Mouse (Mus musculus): ENCODE results near the gene Wnk1. TPM values are rescaled to one million over a fixed set of nuclear protein-coding genes. Genes with fewer than 3 reads are reported as not detected.
"Not testable (repeated sequence)": the region's sequence is repeated elsewhere in the genome, so short reads cannot be mapped to it uniquely, and the experiment has no call there.

Gene Wnk1
- total RNA-seq (2021) = 100 to 1,000 TPM; 266 to 271 TPM
- long read RNA-seq, experiment 1, partial matches to known transcripts = 1 of 17 reads
- long read RNA-seq, experiment 1, other reads (novel, unspliced or antisense) = 15 of 17 reads
- long read RNA-seq, experiment 2, partial matches to known transcripts = 2 of 32 reads
- long read RNA-seq, experiment 2, other reads (novel, unspliced or antisense) = 30 of 32 reads

DNA sequence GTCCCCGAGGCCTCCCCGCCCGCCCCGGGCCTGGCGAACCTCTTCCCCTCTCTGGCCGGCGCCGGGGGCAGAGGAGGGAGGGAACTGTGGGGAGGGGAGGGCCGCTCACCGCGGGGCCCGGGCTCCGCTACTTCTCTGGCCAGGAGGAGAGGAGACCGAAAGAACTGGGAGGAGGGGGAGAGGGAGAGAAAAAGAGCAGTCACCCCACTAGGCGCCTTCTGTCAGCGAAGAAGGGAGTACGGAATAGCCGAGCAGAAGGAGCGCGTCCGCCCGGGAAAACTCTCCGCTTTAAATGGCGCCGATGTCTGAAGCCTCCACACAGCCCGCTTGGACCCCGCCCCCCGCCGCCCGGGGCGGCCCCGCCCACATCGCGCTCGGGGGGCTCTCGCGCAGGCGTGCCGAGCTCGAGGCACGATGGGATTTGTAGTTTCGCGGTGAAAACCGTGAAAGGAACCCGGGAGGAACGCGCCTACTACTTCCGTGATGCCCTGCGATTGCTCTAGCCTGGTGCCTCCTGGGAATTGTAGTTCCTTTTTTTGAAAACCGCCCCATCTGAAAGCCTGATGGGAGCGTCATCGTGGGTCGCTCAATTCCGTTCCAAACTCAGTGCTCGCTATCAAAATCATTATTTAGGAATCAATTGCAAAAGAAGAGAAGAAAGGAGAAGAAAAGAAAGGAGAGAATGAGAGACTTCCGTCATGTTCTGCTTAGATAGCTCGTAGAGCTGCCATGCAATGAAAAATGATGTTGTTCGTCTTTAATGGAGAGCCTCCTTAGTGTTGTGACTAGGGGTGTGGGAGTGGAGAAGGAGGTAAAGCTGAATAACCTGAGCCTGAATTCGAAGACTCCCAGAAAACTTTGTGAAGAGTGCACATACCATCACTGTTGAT lies at the start of gene Wnk1:
Wnk1 (minus strand) TSS at position 307 of the 890 bp plus-strand sequence.
- DNase-seq (ENCODE audit: low spot score in 2 of 2) = peak; percentile 95 to 96

DNA sequence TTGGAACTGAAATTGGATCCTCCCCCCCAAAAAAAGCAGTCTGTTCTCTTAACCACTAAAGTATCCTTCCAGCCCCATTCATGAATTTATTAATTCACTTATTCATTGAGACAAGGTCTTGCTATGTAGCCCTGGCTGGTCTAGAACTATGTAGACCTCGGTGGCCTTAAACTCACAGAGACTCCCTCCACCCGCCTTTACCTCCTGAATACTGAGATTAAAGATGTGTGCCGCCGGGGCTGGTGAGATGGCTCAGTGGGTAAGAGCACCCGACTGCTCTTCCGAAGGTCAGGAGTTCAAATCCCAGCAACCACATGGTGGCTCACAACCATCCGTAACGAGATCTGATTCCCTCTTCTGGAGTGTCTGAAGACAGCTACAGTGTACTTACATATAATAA lies 48.6 kb upstream of the Wnk1 start:
- DNase-seq (ENCODE audit: low spot score in 2 of 2) = not testable (repeated sequence)

DNA sequence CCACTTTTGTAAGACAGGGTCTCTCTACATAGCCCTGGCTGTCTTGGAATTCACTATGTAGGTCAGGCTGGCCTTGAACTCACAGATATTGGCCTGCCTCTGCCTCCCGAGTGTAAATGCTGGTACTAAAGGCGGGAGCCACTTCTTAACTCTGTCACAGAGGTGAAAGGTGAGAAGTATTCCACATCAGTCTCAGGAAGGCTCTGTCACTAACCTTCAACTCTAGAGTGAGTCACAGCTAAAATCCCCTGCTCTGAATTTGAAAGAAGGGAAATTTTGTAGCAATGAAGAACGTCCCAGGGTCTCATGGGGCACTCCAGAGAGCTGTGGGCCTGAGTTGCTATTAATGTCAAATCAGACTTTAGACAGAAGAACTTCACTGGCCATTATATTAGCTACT lies 47.4 kb upstream of the Wnk1 start:
- DNase-seq (ENCODE audit: low spot score in 2 of 2) = no peak

DNA sequence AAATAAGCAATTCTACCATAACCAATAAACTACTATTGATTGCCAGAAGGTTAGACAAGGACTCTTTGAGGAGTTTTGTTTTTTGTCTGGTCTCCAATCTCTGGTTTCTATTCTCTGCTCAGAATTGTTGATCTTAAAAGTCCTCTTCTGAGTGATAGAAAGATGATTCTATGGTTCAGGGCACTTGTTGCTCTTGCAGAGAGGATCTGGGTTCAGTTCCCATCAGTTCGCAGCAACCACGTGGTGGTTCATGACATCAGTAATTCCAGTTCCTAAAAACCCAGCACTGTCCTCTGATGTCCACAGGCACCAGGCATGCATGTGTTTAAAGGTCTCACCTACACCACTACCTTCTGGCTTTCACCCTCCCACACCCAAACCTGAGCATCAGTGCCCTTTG lies 46.5 kb upstream of the Wnk1 start:
- no peak for DNase-seq (ENCODE audit: low spot score in 2 of 2)

DNA sequence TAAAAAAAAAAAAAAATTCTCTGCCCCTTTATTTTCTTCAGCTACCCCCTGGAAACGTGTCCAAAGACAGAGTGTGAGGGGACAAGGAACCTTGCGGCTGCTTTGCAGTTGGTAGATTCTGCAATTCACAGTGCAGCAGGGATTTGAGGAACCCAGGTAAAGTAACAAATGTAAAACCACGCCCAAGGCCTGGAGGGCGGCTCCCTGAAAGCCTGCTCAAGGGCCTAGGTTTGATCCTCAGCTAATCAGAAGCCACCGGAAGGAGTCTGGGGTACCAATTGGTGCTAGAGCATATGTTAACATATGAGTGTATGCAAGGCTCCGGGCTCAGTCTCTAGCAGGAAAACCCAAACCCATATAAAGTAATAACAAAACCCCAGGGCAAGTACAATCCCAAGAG lies 45.0 kb upstream of the Wnk1 start:
- no peak for DNase-seq (ENCODE audit: low spot score in 2 of 2)

DNA sequence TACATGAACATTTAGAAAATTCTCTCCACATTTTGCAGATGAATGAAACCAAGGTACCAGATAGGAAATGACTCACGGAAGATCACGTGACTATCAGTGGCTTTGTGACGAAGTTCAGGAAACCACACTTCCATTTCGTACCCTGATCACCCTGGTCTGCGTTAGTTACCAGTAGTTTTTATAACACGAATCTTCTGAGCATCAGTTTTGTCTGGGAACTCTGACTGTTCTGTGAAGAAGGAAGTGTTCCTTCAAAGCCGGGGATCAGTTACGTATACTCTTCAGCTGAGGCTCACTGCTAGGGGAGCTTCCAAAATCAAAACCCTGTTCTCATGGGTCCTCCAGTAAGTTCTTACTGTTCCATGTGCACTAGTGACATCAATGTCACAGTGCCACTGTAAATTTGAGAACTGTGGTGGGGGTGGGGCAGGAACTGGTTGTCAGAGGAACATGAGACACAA lies 44.5 kb upstream of the Wnk1 start:
- no peak for DNase-seq (ENCODE audit: low spot score in 2 of 2)

DNA sequence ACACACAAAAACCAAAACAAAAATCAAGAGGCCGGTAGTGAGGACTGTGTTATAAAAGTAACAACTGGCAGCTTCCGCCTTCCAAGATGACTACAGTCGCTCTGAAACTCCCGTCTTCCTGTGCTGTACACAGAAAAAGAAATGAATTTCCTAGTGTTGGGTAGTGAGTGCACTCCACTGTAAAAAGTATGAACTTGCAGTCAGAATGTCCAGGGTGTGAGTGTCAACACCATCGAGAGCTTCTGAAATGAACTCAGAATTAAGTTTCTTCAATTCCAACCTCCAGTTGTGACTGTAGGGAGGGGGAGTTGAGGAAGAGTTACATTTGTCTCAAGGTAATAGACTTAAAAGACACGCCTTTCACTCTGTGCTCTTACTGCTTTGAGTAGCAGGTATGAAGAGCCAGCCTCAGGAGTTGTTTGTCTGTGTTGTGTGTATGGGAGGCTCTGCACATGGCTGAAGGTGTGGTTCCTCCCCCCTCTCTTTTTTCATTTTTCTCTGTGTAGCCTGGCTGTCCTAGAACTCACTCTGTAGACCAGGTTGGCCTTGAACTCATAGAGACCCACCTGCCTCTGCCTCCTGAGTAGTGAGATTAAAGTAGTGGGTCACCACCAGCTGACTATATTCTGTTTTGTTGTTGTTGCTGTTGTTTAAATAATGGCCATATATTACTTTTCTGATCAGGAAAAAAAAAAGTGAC lies 43.9 kb upstream of the Wnk1 start:
- no peak for DNase-seq (ENCODE audit: low spot score in 2 of 2)

DNA sequence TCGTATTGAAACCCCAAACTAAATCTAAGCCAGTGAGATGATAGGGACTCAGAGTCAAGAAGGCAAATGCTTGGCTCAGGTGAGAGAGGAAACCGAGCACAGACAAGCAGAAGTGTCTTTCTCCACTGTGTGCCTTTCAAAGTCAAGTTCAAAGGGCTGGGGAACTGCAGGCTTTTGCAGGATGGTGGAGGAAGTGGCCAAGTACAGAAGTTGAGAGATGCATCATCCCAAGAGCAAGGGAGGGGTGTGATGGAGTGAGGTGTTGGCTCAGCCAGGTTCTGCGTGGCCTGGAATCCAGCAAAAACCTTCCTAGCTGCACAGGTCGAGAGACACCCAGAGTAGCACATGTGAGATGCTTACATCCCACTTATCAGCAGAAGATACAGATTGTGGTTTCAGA lies 43.0 kb upstream of the Wnk1 start:
- DNase-seq (ENCODE audit: low spot score in 2 of 2) = no peak

DNA sequence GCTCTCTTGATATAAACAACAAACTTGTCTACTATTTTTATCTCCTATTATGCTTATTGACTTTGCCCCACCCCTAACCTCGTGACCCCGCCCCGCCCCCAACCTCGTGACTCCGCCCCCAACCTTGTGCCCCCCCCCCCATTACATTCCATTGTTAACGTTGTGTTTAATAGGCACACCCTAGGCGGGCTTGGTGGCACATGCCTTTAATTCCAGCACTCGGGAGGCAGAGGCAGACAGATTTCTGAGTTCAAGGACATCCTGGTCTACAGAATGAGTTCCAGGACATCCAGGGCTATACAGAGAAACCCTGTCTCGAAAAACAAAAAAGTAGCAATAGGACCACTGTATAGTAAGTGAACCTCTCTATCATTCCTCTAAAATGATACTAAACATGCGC lies 41.1 kb upstream of the Wnk1 start:
- DNase-seq (ENCODE audit: low spot score in 2 of 2) = no peak

DNA sequence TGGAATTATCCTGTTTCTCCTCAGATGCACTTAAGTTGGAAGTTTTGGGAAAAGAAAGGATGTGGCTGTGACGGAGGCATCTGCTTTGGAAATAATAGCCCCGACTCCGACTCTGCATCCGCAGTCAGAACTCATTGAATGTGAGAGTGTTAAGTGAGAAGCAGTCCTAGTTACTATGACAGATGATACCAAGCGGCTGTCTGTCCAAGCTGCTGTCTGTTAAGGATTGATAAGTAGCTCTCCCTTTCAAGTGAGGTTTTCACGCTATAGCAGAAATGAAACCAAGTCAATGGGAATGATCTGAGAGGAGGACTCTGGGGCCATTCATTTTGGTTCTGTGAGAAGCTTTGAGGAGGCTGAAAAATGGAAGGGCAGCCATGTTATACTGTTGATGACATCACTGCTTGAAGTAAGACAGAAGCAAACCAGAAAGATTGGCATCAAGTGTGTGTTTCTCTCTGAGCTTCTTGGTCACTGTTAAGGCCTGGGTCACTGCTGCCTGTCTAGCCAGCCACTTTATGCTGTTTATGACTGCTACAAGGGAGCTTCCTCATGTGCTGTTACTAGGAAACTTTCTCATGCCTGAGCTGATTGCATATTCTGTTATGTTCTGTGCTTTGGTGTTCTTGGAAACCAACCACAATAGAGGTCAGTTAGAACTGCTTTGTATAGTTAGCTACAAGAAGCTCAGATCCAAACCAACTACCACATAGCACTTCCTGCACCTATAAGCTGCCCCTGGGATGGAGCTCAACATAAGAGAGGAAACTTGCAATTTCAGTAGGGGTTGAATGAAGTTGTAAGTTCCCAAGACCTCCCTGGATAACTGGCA lies 38.4 kb upstream of the Wnk1 start:
- DNase-seq (ENCODE audit: low spot score in 2 of 2) = no peak

DNA sequence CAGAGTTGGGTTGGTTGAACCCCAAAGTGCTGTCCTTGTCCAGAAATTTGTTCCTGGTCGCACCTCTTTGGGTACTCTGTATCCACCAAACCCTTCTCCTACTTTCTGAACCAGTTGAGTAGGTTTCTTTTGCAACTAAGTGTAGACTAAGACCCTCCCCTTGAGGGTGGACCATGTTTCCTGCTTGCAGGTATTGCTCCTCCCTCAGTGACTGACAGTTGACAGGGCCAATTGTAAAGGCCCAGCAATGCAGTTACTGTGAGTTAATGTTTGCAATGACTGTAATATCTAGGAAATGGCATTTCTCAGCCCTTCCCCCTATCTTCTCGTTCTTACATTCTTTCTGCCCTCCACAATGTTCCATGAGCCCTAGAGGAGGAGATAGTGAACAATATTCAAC lies 34.2 kb upstream of the Wnk1 start:
- DNase-seq (ENCODE audit: low spot score in 2 of 2) = no peak

DNA sequence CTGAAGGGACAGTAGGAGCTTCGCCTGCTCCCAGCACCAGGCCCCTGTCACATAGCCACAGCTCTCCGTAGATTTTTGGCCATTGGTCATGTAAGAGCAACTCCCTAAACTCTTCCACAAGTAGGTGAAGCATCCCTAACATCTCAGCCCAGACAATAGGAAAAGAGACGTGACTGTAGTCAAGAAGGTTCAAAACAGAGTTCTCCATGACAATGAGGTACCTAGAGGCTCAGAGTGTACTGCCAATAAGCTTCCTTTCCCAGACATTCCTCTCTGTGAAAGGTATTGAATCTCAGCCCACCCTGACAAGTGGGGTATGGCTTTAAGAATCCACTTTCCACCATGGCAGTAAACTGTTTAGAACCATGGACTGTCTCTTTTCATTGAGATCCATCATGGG lies 31.1 kb upstream of the Wnk1 start:
- DNase-seq (ENCODE audit: low spot score in 2 of 2) = no peak

DNA sequence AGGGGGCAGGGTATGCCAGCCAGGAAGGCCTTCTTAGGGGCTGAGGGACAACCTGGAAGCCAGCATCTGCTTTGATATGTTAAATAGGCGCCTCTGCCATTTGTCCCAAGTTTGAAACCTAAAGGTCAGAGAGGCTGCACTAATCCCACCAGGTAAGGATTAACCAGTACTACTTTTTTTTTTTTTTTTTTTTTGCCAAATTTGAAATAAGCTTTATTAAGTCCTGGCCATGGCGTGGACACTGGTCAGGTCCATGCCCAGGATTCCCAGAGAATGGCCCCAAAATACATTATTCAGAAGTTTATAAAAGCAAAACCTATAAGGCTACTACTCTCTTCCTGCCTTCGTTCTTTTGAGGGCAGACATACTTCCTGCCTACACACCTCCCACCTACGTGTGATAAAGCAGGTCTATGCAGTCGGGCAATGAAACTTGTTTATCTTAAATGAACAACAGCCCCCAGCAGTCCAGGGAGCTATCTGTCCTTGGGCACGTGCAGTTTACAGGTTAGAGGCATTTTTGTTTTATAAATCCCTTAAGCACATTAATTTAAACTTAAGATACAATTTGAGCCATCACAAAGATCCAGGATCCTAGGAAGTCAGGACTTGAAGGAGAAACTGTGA lies 27.2 kb upstream of the Wnk1 start:
- no peak for DNase-seq (ENCODE audit: low spot score in 2 of 2)

DNA sequence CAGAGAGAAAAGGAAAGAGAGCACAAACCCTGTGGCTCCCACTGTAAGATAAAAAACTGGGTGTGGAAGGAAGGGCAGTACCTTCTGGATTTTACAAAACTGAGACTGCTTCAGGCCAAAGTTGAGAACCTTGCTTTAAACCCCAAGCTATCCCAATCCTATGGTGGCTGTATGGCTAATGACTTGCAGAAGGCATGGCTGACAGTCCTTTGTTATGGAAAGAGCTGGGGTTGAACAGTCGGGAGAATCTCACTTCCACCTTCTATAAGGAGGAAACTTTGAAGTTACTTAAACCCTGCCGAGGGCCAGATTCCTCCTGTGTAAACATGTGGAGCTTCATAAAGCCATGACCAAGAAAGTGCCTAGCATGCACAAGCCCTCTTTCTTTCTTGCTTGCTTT lies 26.2 kb upstream of the Wnk1 start:
- DNase-seq (ENCODE audit: low spot score in 2 of 2) = no peak

DNA sequence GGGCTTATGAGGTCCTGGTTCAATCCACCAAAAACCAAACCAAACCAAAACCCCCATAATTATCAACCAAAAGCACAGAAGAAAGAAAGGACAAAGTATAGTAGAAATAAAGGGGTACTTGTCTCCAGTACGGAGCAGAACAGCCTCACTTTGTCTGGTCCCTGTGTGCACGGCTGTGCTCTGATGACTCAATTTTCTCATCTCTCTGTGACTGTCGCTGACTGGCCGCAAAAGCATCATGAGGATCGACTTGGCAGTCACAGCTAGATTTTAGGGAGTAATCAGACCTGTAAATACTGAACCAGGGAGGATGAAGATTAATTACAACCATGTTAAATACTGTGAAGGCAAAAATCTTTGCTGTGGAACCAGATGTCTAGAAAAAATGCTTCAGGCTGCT lies 24.5 kb upstream of the Wnk1 start:
- DNase-seq (ENCODE audit: low spot score in 2 of 2) = no peak

DNA sequence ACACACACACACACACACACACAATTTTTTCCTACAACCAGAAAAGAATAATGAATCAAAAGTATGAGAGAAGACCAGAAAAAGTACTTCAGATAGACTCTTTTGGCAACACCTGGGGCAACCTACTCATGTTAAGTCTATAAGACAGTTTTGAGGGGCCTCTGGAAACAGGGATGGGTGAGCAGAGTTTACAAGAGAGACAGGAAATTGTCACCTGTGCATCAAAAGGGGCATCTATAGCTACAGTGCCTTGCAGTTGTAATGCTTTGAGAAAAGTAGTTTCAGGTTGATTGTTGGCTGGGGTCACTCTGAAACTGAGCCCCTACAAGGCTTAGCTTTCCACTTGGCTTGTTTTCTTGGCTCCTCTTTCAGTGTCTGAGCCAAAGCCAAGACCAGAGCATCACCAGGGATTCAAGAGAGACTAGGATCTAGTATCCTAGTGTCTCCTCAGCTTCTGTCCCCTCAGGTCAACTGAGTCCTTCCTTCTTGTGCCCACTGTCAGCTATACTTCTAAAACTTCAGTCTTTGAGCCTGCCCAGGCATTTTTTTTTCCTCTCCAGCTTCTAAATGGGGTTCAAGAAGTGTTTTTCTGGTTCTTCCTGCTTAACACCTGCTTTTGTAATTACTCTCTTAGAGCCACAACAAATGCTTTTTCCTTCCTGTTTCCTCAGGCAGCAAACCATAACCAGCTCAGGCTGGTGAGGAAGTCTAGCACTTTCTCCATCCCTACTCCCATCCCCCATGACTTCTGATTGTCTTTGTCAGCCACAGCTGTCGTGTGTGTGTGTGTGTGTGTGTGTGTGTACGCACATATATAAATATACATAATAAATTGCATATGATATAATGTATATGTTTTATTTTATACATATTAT lies 17.4 kb upstream of the Wnk1 start:
- DNase-seq (ENCODE audit: low spot score in 2 of 2) = peak in 1 of 2 experiments; percentile 16

DNA sequence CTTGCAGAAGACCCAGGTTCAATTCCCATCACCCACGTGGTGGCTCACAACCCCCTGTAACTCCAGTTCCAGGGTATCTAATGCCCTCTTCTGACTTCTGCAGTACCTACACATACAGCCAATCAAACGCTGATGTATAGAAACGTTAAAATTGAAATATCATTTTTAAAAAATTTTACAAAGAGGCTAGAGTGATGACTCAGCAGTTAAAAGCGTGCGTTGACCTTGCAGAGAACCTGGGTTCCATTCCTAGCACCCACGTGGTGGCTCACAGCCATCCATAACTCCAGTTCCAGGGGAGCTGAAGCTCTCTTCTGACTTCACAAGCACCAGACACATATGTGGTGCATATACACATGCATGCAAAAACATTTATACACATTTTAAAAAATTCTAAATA lies 15.9 kb upstream of the Wnk1 start:
- no peak for DNase-seq (ENCODE audit: low spot score in 2 of 2)

DNA sequence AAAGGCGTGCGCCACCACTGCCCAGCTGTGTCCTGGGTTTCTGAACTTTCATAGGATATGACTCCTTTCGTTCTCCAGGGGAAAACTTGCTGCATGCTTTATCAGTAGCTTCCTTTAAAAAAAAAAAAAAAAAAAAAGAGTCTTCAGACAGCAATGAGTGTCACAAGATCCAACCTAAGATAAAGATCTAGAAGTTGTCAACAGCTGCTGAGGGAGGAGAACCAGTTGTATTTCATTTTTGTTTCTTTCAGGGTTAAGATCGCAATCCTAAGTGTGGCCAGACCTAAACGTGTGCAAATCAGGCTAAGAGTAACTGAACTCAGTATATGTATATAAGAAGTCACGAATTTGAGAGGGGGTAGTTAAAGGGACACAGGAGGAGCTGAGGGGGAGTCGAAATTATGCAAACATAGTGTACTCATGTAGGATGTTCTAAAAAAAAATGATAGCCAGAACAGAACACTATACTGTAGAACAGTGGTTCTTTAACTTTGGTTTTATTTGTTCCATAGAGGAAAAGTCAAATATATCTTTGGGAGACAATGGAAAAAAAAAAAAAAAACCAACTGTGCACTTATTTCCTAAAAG lies 9.3 kb upstream of the Wnk1 start:
- DNase-seq (ENCODE audit: low spot score in 2 of 2) = no peak

DNA sequence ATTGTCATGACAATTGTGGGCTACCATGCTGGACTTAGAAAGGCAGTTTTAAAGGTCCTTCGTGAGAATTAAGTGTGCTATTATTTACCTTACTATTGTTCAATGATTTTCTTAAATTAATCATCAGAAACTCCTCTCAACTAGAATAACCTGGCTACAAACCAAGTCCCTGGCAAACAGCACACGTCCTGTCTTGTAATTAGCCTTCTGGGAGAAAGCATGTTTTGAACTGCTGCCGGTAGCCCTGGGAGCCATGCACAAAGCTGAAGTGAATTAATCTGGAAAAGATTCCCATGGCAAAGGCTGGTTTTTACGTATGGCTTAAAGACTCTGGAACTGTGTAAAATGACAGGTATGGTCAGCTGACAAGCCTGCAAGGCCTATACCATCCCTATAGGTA lies 6.9 kb upstream of the Wnk1 start:
- DNase-seq (ENCODE audit: low spot score in 2 of 2) = no peak
